Mouse (Mus musculus): ENCODE data around the gene Arg1.

Gene Arg1

GRCm38 (mm10) chr10:24905627-24906026 is 21.7 kb downstream of the Arg1 start:
- DNase-seq: no peak

- DNase-seq: peak; percentile 36
Measured at GRCm38 (mm10) chr10:24895927-24896326, 31.4 kb downstream of the Arg1 start.

- no peak for DNase-seq
Measured at GRCm38 (mm10) chr10:24888343-24888742, 38.9 kb downstream of the Arg1 start.

- DNase-seq: no peak
Measured at GRCm38 (mm10) chr10:24886008-24886407, 41.3 kb downstream of the Arg1 start.

GRCm38 (mm10) chr10:24873624-24874023 is 53.7 kb downstream of the Arg1 start:
- no peak for DNase-seq

- DNase-seq: peak; percentile 99
Measured at GRCm38 (mm10) chr10:24869760-24870290, 57.5 kb downstream of the Arg1 start, which contains the start of gene Med23. TSS of gene Med23 (plus strand) at chr10:24869986.

All from kidney, adult 9 months (tissue).